Mouse (Mus musculus): Measurements from ENCODE around the gene Lypla2. TPM values are rescaled to one million over a fixed set of nuclear protein-coding genes. Genes with fewer than 3 reads are reported as not detected.
A peak's percentile ranks its signal among the peaks of the same experiment; 100 is the strongest.

Gene Lypla2
- polyA plus RNA-seq, 1 experiment = 108 TPM

DNA sequence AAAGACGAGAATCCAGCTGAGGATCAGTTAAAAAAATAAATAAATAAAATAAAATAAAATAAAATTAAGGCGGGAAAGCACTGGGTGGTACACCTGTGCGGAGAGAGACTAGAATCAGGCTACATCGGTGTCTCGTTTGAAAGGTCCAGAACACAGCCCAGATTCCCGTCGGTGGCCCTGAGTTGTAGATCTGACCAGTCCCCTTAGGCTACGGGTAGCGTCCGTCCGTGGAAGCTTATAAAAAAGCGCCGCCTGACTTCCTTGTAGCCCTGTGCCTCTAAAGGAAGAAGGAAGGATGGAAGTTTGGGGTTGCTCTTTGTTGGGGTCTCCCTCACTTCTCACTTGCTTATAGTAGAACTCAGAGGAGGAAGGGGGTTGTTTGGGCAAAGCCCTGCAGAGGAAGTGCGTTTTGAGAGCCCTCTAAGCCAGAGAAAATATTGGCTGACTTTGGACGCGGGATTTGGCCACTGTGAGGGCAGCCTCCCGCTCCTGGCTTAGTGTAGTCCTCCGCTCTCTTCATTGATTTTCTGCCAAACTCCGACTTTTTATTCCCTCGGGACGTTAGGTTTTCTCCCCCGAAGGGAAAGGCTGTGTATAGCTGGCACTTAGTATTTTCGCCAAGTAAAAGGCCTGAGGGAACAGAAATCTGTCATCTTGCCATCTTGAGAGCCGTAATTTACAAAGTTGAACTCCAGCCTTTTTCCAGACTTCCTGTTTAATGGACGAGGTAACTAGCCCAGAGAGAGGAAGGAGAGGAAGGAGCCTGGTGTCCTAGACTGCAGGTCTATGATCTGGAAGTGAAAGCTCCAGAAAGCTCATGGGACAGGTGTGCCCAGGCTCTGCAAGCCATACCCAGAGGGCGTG is 50.9 kb downstream of the Lypla2 start:
- peak in 1 of 2 experiments; percentile 6 for DNase-seq (ENCODE audit: extremely low spot score in 1 of 2, low spot score in 1 of 2)

DNA sequence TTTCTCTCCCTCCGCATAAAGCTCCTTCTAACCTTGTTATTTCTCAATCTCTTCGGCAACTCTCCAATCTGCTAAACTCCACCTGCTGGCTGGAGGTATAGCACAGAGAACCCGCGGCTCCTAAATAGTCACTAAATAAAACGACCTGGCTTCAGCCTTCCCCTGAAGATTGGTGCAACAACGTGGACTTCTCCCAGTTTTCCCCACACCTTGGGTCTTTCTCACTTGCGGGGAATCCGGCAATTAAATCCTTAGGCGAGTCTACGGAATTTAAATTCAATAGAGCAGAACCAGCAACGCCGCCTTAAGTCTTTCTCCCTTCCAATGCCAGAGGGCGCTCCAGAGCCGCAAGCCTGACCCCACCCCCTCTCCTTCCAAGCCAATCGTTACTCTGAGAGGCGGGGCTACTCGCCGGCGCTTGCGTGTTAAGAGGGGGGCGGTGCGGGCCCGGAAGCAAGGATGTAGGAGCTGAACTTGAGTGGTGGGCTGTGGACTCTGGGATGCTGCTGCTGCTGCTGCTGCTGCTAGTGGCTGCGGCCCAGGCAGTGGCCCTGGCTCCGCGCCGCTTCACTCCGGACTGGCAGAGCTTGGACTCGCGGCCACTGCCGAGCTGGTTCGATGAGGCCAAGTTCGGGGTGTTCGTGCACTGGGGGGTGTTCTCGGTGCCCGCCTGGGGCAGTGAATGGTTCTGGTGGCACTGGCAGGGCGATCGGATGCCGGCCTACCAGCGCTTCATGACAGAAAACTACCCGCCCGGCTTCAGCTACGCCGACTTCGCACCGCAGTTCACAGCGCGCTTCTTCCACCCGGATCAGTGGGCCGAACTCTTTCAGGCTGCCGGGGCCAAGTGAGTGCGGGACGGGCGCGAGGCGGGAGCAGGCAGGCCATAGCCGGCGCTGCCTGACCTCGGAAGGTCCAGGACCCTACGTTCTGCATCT is 51.9 kb downstream of the Lypla2 start, which contains the start of gene Fuca1:
TSS of gene Fuca1 (plus strand) at position 432 of the 938 bp plus-strand sequence.
- peak; percentile 85 to 97 for DNase-seq (ENCODE audit: extremely low spot score in 1 of 2, low spot score in 1 of 2)

DNA sequence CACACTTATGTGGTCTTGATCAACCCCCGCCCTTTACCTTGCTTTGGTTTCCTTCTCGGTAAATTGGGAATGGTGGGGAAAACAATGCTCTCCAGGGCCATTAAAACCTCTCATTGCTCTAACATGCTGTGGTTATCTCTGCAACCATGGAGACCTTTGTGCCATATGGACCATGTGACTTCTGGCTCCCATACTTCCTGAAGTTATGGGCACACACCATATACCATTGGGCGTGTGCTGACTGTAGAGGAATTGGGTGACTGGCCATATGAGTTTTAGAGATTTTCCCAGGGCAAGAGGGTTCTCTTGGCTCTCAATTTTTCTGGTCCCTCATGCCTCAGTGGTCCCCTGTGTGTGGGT is 53.2 kb downstream of the Lypla2 start:
- no peak for DNase-seq (ENCODE audit: extremely low spot score in 1 of 2, low spot score in 1 of 2)

- no peak for DNase-seq (ENCODE audit: extremely low spot score in 1 of 2, low spot score in 1 of 2)
Observed at GRCm38 (mm10) chr4:135918635-135919279, 53.7 kb downstream of the Lypla2 start.

Other genes starting within 250 kb of the Lypla2 start
- gene Il22ra1, start 244.5 kb downstream of the Lypla2 start, polyA plus RNA-seq (2012; rRNA removed) = 0.04 and 0.06 TPM in 2 replicates
- gene Myom3, start 212.9 kb downstream of the Lypla2 start, polyA plus RNA-seq (2012; rRNA removed) = 1.8 and 2.6 TPM in 2 replicates
- 68.2 and 68.5 TPM in 2 replicates for gene Srsf10, start 116.9 kb downstream of the Lypla2 start, polyA plus RNA-seq (2012; rRNA removed)
- gene Pnrc2, start 98.8 kb downstream of the Lypla2 start, polyA plus RNA-seq (2012; rRNA removed) = 63.1 and 68.6 TPM in 2 replicates
- 0.11 and 0.14 TPM in 2 replicates for gene Cnr2, start 77.2 kb downstream of the Lypla2 start, polyA plus RNA-seq (2012; rRNA removed)
- gene Fuca1, start 51.9 kb downstream of the Lypla2 start, polyA plus RNA-seq (2012; rRNA removed) = 40.4 and 42.3 TPM in 2 replicates
- gene Hmgcl, start 26.2 kb downstream of the Lypla2 start, polyA plus RNA-seq (2012; rRNA removed) = 56.1 and 56.2 TPM in 2 replicates
- gene Gale, start 8.9 kb downstream of the Lypla2 start, polyA plus RNA-seq (2012; rRNA removed) = 31.9 and 37.6 TPM in 2 replicates
- gene Pithd1, start 14.6 kb upstream of the Lypla2 start, polyA plus RNA-seq (2012; rRNA removed) = 107 TPM in 2 replicates
- 18.8 and 20.4 TPM in 2 replicates for gene Eloa, start 49.1 kb upstream of the Lypla2 start, polyA plus RNA-seq (2012; rRNA removed)
- 507 and 512 TPM in 2 replicates for gene Rpl11, start 80.8 kb upstream of the Lypla2 start, polyA plus RNA-seq (2012; rRNA removed)
- gene Id3, start 170.9 kb upstream of the Lypla2 start, polyA plus RNA-seq (2012; rRNA removed) = 90.0 and 90.1 TPM in 2 replicates
- 0.25 and 0.34 TPM in 2 replicates for gene E2f2, start 199.8 kb upstream of the Lypla2 start, polyA plus RNA-seq (2012; rRNA removed)
- 4.3 and 4.6 TPM in 2 replicates for gene Asap3, start 233.7 kb upstream of the Lypla2 start, polyA plus RNA-seq (2012; rRNA removed)

Measured in frontal cortex, adult 2 months (tissue).